Mouse (Mus musculus) embryo, embryonic 10.5 days (tissue): Measurements from ENCODE around the gene Krt8.
"Not testable (repeated sequence)": the region's sequence is repeated elsewhere in the genome, so short reads cannot be mapped to it uniquely, and the experiment has no call there.

Experiments used
- DNase-seq: peaks from one replicate; pipeline ENCODE4 v3.0.0-alpha.2; 2015; ENCODE audit warnings: low spot score

Krt8 gene

GRCm38 (mm10) chr15:102007097-102008069, 3.1 kb upstream of the Krt8 start:
- no peak for DNase-seq

GRCm38 (mm10) chr15:102006317-102006716, 2.0 kb upstream of the Krt8 start:
- DNase-seq, result no peak

- DNase-seq, result no peak
These were observed 1.0 kb upstream of the Krt8 start for GRCm38 (mm10) chr15:102005290-102005689.

- no peak for DNase-seq
These were observed 766 bp downstream of the Krt8 start for GRCm38 (mm10) chr15:102003516-102003915.

GRCm38 (mm10) chr15:102002646-102003488, 1.4 kb downstream of the Krt8 start:
- DNase-seq, result peak; percentile 86

GRCm38 (mm10) chr15:101999676-102000335, 4.5 kb downstream of the Krt8 start:
- DNase-seq, result no peak

- DNase-seq, result no peak
These were observed 5.1 kb downstream of the Krt8 start for GRCm38 (mm10) chr15:101999156-101999555.

GRCm38 (mm10) chr15:101996450-101997078, 7.7 kb downstream of the Krt8 start:
- not testable (repeated sequence) for DNase-seq

- no peak for DNase-seq
These were observed 8.6 kb downstream of the Krt8 start for GRCm38 (mm10) chr15:101995484-101996236.

- no peak for DNase-seq
These were observed 9.9 kb downstream of the Krt8 start for GRCm38 (mm10) chr15:101994365-101994764.

- DNase-seq, result no peak
These were observed 13.3 kb downstream of the Krt8 start for GRCm38 (mm10) chr15:101990946-101991345.

- no peak for DNase-seq
These were observed 15.6 kb downstream of the Krt8 start for GRCm38 (mm10) chr15:101988714-101989113.

GRCm38 (mm10) chr15:101988119-101988518, 16.2 kb downstream of the Krt8 start:
- DNase-seq, result peak; percentile 94

GRCm38 (mm10) chr15:101984746-101985145, 19.5 kb downstream of the Krt8 start:
- DNase-seq, result no peak

- peak; percentile 99 for DNase-seq
These were observed 20.2 kb downstream of the Krt8 start for GRCm38 (mm10) chr15:101983949-101984601.

- DNase-seq, result no peak
These were observed 20.9 kb downstream of the Krt8 start for GRCm38 (mm10) chr15:101983315-101983948.

- DNase-seq, result no peak
These were observed 23.4 kb downstream of the Krt8 start for GRCm38 (mm10) chr15:101980849-101981248.

GRCm38 (mm10) chr15:101977043-101977726, 27.1 kb downstream of the Krt8 start:
- DNase-seq, result peak; percentile 79

GRCm38 (mm10) chr15:101976641-101977040, 27.6 kb downstream of the Krt8 start:
- DNase-seq, result no peak
